Mouse (Mus musculus): Measurements from ENCODE around the gene Ripor3. TPM values are rescaled to one million over a fixed set of nuclear protein-coding genes. Genes with fewer than 3 reads are reported as not detected.

Gene Ripor3
- polyA plus RNA-seq, 1 experiment from 2014 or later = 0.49 TPM

GRCm38 (mm10) chr2:168023763-168024402 lies 13.5 kb upstream of the Ripor3 start:
- H3K9me3 ChIP-seq (replicated peaks) = no peaks in the 10 kb centered on the region
- no peaks in the 10 kb centered on the region for H3K36me3 ChIP-seq
- H3K27ac ChIP-seq = no peak overlapping the region
- peaks cover 4% of the 10 kb centered on the region; the same call in 1 of the 2 replicates for H3K4me1 ChIP-seq
- DNase-seq (ENCODE audit: low spot score) = no peak
- H3K4me3 ChIP-seq = no peak overlapping the region
- WGBS = 81% methylated on average over 3 of the region's 3 CpGs
- no peaks in the 10 kb centered on the region for H3K27me3 ChIP-seq (ENCODE audit: low read depth, poor library complexity, severe bottlenecking)

- DNase-seq (ENCODE audit: low spot score) = no peak
- Histone ChIP-seq H3K4me3 (no peak overlapping the region), H3K4me1 (no peaks in the 10 kb centered on the region), H3K27ac (no peak overlapping the region), H3K27me3 (ENCODE audit: low read depth, poor library complexity, severe bottlenecking) (no peaks in the 10 kb centered on the region), H3K9me3 (replicated peaks) (no peaks in the 10 kb centered on the region), H3K36me3 (no peaks in the 10 kb centered on the region)
- 91% methylated on average over 9 of the region's 9 CpGs for WGBS
Observed at GRCm38 (mm10) chr2:168019201-168019715, 8.8 kb upstream of the Ripor3 start.

- WGBS = 49% methylated on average over 5 of the region's 5 CpGs
- H3K27ac ChIP-seq = no peak overlapping the region
- H3K4me3 ChIP-seq = no peak overlapping the region
- no peaks in the 10 kb centered on the region for H3K27me3 ChIP-seq (ENCODE audit: low read depth, poor library complexity, severe bottlenecking)
- DNase-seq (ENCODE audit: low spot score) = peak; percentile 82
- no peaks in the 10 kb centered on the region for H3K9me3 ChIP-seq (replicated peaks)
- no peaks in the 10 kb centered on the region for H3K4me1 ChIP-seq
- no peaks in the 10 kb centered on the region for H3K36me3 ChIP-seq
Observed at GRCm38 (mm10) chr2:168016951-168017391, 6.6 kb upstream of the Ripor3 start.

- Histone ChIP-seq H3K9me3 (replicated peaks) (no peaks in the 10 kb centered on the region), H3K4me3 (peak overlapping the region; percentile 3; the same call in 1 of the 2 replicates), H3K27me3 (ENCODE audit: low read depth, poor library complexity, severe bottlenecking) (no peaks in the 10 kb centered on the region), H3K27ac (peak overlapping the region; percentile 56; the same call in 1 of the 2 replicates), H3K36me3 (no peaks in the 10 kb centered on the region), H3K4me1 (peaks cover 39% of the 10 kb centered on the region)
- no peak for DNase-seq (ENCODE audit: low spot score)
- 23% methylated on average over 11 of the region's 11 CpGs for WGBS
Observed at GRCm38 (mm10) chr2:168010893-168011292, 475 bp upstream of the Ripor3 start.

GRCm38 (mm10) chr2:168008132-168008531 lies 2.3 kb downstream of the Ripor3 start:
- H3K36me3 ChIP-seq = no peaks in the 10 kb centered on the region
- no peaks in the 10 kb centered on the region for H3K9me3 ChIP-seq (replicated peaks)
- peaks cover 63% of the 10 kb centered on the region for H3K4me1 ChIP-seq
- DNase-seq (ENCODE audit: low spot score) = no peak
- 54% methylated on average over 3 of the region's 3 CpGs for WGBS
- H3K27me3 ChIP-seq (ENCODE audit: low read depth, poor library complexity, severe bottlenecking) = no peaks in the 10 kb centered on the region
- no peak overlapping the region for H3K4me3 ChIP-seq
- peak overlapping the region; percentile 8; the same call in 1 of the 2 replicates for H3K27ac ChIP-seq

- Histone ChIP-seq H3K27me3 (ENCODE audit: low read depth, poor library complexity, severe bottlenecking) (no peaks in the 10 kb centered on the region), H3K36me3 (no peaks in the 10 kb centered on the region), H3K9me3 (replicated peaks) (no peaks in the 10 kb centered on the region), H3K4me1 (peaks cover 68% of the 10 kb centered on the region), H3K27ac (peak overlapping the region; percentile 37), H3K4me3 (no peak overlapping the region)
- DNase-seq (ENCODE audit: low spot score) = no peak
- WGBS = 86% methylated on average over 6 of the region's 6 CpGs
Observed at GRCm38 (mm10) chr2:168006489-168006888, 3.9 kb downstream of the Ripor3 start.

GRCm38 (mm10) chr2:168005616-168006015 lies 4.8 kb downstream of the Ripor3 start:
- DNase-seq (ENCODE audit: low spot score) = no peak
- no peaks in the 10 kb centered on the region for H3K9me3 ChIP-seq (replicated peaks)
- H3K4me1 ChIP-seq = peaks cover 59% of the 10 kb centered on the region
- no peaks in the 10 kb centered on the region for H3K36me3 ChIP-seq
- peak overlapping the region; percentile 37 for H3K27ac ChIP-seq
- H3K4me3 ChIP-seq = no peak overlapping the region
- WGBS = 34% methylated on average over 3 of the region's 3 CpGs
- H3K27me3 ChIP-seq (ENCODE audit: low read depth, poor library complexity, severe bottlenecking) = no peaks in the 10 kb centered on the region

- 85% methylated on average over 3 of the region's 3 CpGs for WGBS
- Histone ChIP-seq H3K9me3 (replicated peaks) (no peaks in the 10 kb centered on the region), H3K27me3 (ENCODE audit: low read depth, poor library complexity, severe bottlenecking) (no peaks in the 10 kb centered on the region), H3K27ac (peak overlapping the region; percentile 37; the same call in 1 of the 2 replicates), H3K36me3 (no peaks in the 10 kb centered on the region), H3K4me1 (peaks cover 53% of the 10 kb centered on the region), H3K4me3 (no peak overlapping the region)
- DNase-seq (ENCODE audit: low spot score) = no peak
Observed at GRCm38 (mm10) chr2:168005005-168005404, 5.4 kb downstream of the Ripor3 start.

- Histone ChIP-seq H3K27ac (no peak overlapping the region), H3K36me3 (no peaks in the 10 kb centered on the region), H3K4me1 (peaks cover 50% of the 10 kb centered on the region), H3K9me3 (replicated peaks) (no peaks in the 10 kb centered on the region), H3K27me3 (ENCODE audit: low read depth, poor library complexity, severe bottlenecking) (no peaks in the 10 kb centered on the region), H3K4me3 (no peak overlapping the region)
- 64% methylated on average over 2 of the region's 2 CpGs for WGBS
- DNase-seq (ENCODE audit: low spot score) = no peak
Observed at GRCm38 (mm10) chr2:168004369-168004768, 6.0 kb downstream of the Ripor3 start.

GRCm38 (mm10) chr2:168003431-168003830 lies 7.0 kb downstream of the Ripor3 start:
- Histone ChIP-seq H3K4me3 (no peak overlapping the region), H3K27ac (no peak overlapping the region), H3K36me3 (no peaks in the 10 kb centered on the region), H3K9me3 (replicated peaks) (no peaks in the 10 kb centered on the region), H3K27me3 (ENCODE audit: low read depth, poor library complexity, severe bottlenecking) (no peaks in the 10 kb centered on the region), H3K4me1 (peaks cover 50% of the 10 kb centered on the region)
- no peak for DNase-seq (ENCODE audit: low spot score)
- WGBS = 73% methylated on average over 12 of the region's 12 CpGs

GRCm38 (mm10) chr2:168002884-168003283 lies 7.5 kb downstream of the Ripor3 start:
- Histone ChIP-seq H3K4me1 (peaks cover 45% of the 10 kb centered on the region), H3K27me3 (ENCODE audit: low read depth, poor library complexity, severe bottlenecking) (no peaks in the 10 kb centered on the region), H3K9me3 (replicated peaks) (no peaks in the 10 kb centered on the region), H3K4me3 (no peak overlapping the region), H3K36me3 (no peaks in the 10 kb centered on the region), H3K27ac (no peak overlapping the region)
- WGBS = 82% methylated on average over 2 of the region's 2 CpGs
- no peak for DNase-seq (ENCODE audit: low spot score)

- Histone ChIP-seq H3K27ac (no peak overlapping the region), H3K9me3 (replicated peaks) (no peaks in the 10 kb centered on the region), H3K4me1 (peaks cover 40% of the 10 kb centered on the region), H3K36me3 (no peaks in the 10 kb centered on the region), H3K4me3 (no peak overlapping the region), H3K27me3 (ENCODE audit: low read depth, poor library complexity, severe bottlenecking) (no peaks in the 10 kb centered on the region; the same call in 1 of the 2 replicates)
- WGBS = 53% methylated on average over 4 of the region's 4 CpGs
- no peak for DNase-seq (ENCODE audit: low spot score)
Observed at GRCm38 (mm10) chr2:168002188-168002587, 8.2 kb downstream of the Ripor3 start.

GRCm38 (mm10) chr2:167999145-167999743 lies 11.2 kb downstream of the Ripor3 start:
- H3K9me3 ChIP-seq (replicated peaks) = no peaks in the 10 kb centered on the region
- peaks cover 13% of the 10 kb centered on the region; the same call in 1 of the 2 replicates for H3K27me3 ChIP-seq (ENCODE audit: low read depth, poor library complexity, severe bottlenecking)
- DNase-seq (ENCODE audit: low spot score) = no peak
- no peaks in the 10 kb centered on the region for H3K36me3 ChIP-seq
- H3K4me1 ChIP-seq = peaks cover 22% of the 10 kb centered on the region
- no peak overlapping the region for H3K27ac ChIP-seq
- WGBS = 65% methylated on average over 3 of the region's 3 CpGs
- no peak overlapping the region for H3K4me3 ChIP-seq

Data from limb, embryonic 10.5 days (tissue).